8 mouse cellular contexts compared by ENCODE assay signal in genomic region chr1:89195827-89196712, GRCm38 (mm10).
DNase-seq lines count a peak whose midpoint lies in the region; ATAC-seq and TF ChIP-seq lines count a peak whose summit lies in the region.

No protein-coding gene starts in this region.

- TF ChIP-seq CTCF in embryonic fibroblast, embryonic 13.5 days (IDR thresholded peaks at IDR 0.05; ENCODE audit: borderline replicate concordance, insufficient read depth, low read length) = peak; percentile 82; the same call in 1 of the 2 replicates
- peak; percentile 93 for TF ChIP-seq CTCF in lung, embryonic 14.5 days (IDR thresholded peaks at IDR 0.05; ENCODE audit: low read depth)

- DNase-seq in CD4-positive helper T cell, adult 2 months (ENCODE audit: low read depth, low spot score) = peak; percentile 41
- DNase-seq in adrenal gland, postnatal 4 days (ENCODE audit: low spot score in 2 of 2) = peak; percentile 43 to 68
- peak; percentile 93 for DNase-seq in kidney, postnatal 10 days
- peak; percentile 96 for DNase-seq in lung, embryonic 14.5 days
- DNase-seq in ovary, postnatal 14 days (ENCODE audit: low spot score) = peak; percentile 77
- peak; percentile 58 for DNase-seq in urinary bladder, adult 2 months (ENCODE audit: low spot score)

- H3K27me3 ChIP-seq in heart, embryonic 14.5 days (ENCODE audit: control insufficient read depth, insufficient read depth, low read length) = no peaks in the 10 kb centered on the region
- H3K27me3 ChIP-seq in lung, embryonic 14.5 days (ENCODE audit: insufficient read depth, low read length) = no peaks in the 10 kb centered on the region

- H3K4me2 ChIP-seq in heart, embryonic 14.5 days (ENCODE audit: low read length) = no peak overlapping the region
- no peak overlapping the region for H3K4me2 ChIP-seq in lung, embryonic 14.5 days

- H3K36me3 ChIP-seq in heart, embryonic 14.5 days (ENCODE audit: control insufficient read depth, insufficient read depth, low read length) = no peaks in the 10 kb centered on the region
- no peaks in the 10 kb centered on the region for H3K36me3 ChIP-seq in lung, embryonic 14.5 days (ENCODE audit: insufficient read depth)

- H3K9ac ChIP-seq in heart, embryonic 14.5 days (ENCODE audit: low read length) = no peak overlapping the region
- no peak overlapping the region for H3K9ac ChIP-seq in lung, embryonic 14.5 days

- H3K9me3 ChIP-seq in heart, embryonic 14.5 days (ENCODE audit: control insufficient read depth, low read length) = no peaks in the 10 kb centered on the region
- no peaks in the 10 kb centered on the region for H3K9me3 ChIP-seq in lung, embryonic 14.5 days (ENCODE audit: low read depth, low read length)

- TF ChIP-seq POLR2A in embryonic fibroblast, embryonic 13.5 days (IDR thresholded peaks at IDR 0.05; ENCODE audit: low read depth, low read length) = no peak

- H3K4me3 ChIP-seq in embryonic fibroblast, embryonic 13.5 days (ENCODE audit: insufficient read depth, low read length) = no peak overlapping the region
- H3K4me3 ChIP-seq in heart, embryonic 14.5 days (ENCODE audit: control insufficient read depth in 1 of 2, insufficient read depth in 1 of 2, low read depth in 1 of 2, low read length in 2 of 2) = no peak overlapping the region
- H3K4me3 ChIP-seq in lung, embryonic 14.5 days (ENCODE audit: low read depth, low read length) = no peak overlapping the region

- H3K4me1 ChIP-seq in embryonic fibroblast, embryonic 13.5 days (ENCODE audit: control insufficient read depth, insufficient read depth, low read length) = no peaks in the 10 kb centered on the region
- H3K4me1 ChIP-seq in heart, embryonic 14.5 days (ENCODE audit: control insufficient read depth in 2 of 2, insufficient read depth in 2 of 2, low read length in 2 of 2) = peaks cover 12 to 13% of the 10 kb centered on the region in 2 experiments
- H3K4me1 ChIP-seq in lung, embryonic 14.5 days (ENCODE audit: insufficient read depth) = peaks cover 8% of the 10 kb centered on the region; the same call in 1 of the 2 replicates

- peak; percentile 49; the same call in 1 of the 2 replicates for ATAC-seq in heart, embryonic 14.5 days (ENCODE audit: insufficient number of reproducible peaks, insufficient read depth, low FRiP score, low read depth)
- peak; percentile 78 for ATAC-seq in lung, embryonic 14.5 days (ENCODE audit: insufficient read depth)

- H3K27ac ChIP-seq in embryonic fibroblast, embryonic 13.5 days (ENCODE audit: insufficient read depth, low read length) = no peak overlapping the region
- no peak overlapping the region for H3K27ac ChIP-seq in heart, embryonic 14.5 days (replicated peaks in 1 of 2; ENCODE audit: control insufficient read depth in 1 of 2, insufficient read depth in 1 of 2, low read depth in 2 of 2, low read length in 2 of 2)
- no peak overlapping the region for H3K27ac ChIP-seq in lung, embryonic 14.5 days (ENCODE audit: low read depth)

- WGBS in heart, embryonic 14.5 days = 47% methylated on average over 12 of the region's 12 CpGs
- WGBS in lung, embryonic 14.5 days = 44% methylated on average over 12 of the region's 12 CpGs

Comparison
In these comparisons a context has a peak if more than half of its experiments do, and no peak if none do; other contexts are left out.
1. DNase-seq: peak in every context shown above with its lines; median percentile 96 in lung, embryonic 14.5 days; 93 in kidney, postnatal 10 days; 77 in ovary, postnatal 14 days; 58 in urinary bladder, adult 2 months; 56 in adrenal gland, postnatal 4 days; 41 in CD4-positive helper T cell, adult 2 months.